Mouse (Mus musculus): ENCODE results near the gene Tomm40. TPM values are rescaled to one million over a fixed set of nuclear protein-coding genes. Genes with fewer than 3 reads are reported as not detected.

Gene Tomm40
- total RNA-seq, 2 experiments from 2014 or later = 59.3 to 63.3 TPM

DNA sequence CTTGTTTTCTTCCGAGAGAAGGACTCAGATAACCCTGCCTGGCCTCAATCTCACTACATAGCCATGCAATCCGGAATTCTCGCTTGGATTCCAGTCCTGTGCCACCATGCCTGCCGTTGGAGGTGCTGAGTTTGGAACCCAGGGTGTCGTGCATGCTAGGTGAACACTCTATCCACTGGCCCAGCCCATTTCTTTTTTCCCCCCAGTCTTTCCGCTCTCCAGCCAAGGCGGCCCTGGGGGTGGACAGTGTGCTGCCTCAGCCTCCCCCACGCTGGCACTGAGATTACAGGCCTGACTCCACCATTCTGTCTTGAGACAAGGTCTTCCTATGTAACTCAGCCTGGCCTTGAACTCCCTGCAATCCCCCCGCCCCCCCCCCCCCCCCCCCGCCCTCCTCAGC lies 30.7 kb upstream of the Tomm40 start:
- no peak for DNase-seq

GRCm38 (mm10) chr7:19744590-19745385 lies 29.6 kb upstream of the Tomm40 start:
- DNase-seq = no peak

GRCm38 (mm10) chr7:19743791-19744190 lies 28.6 kb upstream of the Tomm40 start:
- no peak for DNase-seq

- DNase-seq = no peak
Observed at GRCm38 (mm10) chr7:19742468-19742867, 27.2 kb upstream of the Tomm40 start.

DNA sequence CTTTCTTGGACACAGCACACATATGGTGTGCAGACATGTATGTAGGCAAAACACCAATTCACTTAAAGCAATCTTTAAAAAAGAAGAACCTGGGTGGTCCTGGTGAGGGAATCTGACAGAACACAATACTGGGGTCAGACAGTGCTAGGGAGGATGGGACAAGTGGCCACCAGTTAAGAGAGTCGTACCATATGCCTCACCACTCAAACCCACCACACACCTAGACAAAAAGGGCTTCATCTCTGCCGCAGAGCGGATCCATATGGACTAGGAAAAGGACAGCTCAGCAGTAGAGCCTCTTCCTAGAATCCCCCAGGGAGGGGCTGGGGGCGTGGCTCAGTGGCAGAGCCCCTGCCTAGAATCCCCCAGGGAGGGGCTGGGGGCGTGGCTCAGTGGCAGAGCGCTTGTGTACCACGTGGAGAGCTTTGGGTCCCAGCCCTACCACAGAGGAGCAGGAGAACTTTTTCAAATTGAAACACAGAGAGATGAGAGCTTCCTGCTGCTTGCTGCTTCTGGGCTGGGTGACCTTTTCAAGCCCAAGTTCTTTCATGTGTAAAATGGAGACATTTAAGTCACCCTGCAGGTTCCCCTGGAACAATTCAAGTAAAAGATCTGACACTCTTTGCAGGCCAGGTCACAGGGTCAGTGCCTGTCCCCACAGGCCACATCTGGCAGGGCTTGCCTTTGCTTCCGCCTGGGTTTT lies 26.2 kb upstream of the Tomm40 start:
- DNase-seq = no peak

DNA sequence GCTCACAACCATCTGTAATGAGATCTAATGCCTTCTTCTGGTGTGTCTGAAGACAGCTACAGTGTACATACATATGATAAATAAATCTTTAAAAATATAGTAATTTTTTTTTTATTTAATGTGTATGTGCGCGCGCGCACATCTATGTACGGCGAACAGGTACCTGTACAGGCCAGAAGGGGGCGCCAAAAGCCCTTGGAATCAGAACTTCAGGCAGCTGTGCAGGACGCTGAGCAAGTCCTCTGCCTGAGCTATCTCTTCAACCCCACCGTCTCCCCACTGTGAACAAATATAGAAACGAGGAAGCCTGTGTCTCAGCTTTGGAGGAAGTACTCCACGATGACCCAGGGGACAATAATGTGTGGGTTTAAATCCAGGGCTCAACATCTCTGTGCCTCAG lies 25.0 kb upstream of the Tomm40 start:
- no peak for DNase-seq

DNA sequence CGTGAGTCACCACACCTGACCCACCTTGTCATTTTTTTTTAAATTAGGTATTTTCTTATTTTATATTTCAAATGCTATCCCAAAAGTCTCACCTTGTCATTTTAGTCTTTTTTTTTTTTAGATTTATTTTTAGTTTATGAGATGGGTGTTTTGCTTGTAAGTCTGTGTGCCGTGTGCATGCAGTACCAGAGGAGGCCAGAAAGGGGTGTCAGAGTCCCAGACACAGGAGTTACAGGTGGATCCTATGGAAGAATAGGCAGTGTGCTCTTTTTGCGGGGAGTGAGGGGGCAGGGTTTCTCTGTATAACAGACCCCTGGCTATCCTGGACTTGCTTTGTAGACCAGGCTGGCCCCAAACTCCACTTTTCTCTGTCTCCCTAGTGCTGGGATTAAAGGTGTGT lies 23.5 kb upstream of the Tomm40 start:
- no peak for DNase-seq

- DNase-seq = no peak
Observed at GRCm38 (mm10) chr7:19736389-19737057, 21.3 kb upstream of the Tomm40 start.

GRCm38 (mm10) chr7:19734178-19734666 lies 19.0 kb upstream of the Tomm40 start:
- no peak for DNase-seq

- no peak for DNase-seq
Observed at GRCm38 (mm10) chr7:19726541-19726940, 11.3 kb upstream of the Tomm40 start.

GRCm38 (mm10) chr7:19724167-19724566 lies 8.9 kb upstream of the Tomm40 start:
- DNase-seq = no peak

DNA sequence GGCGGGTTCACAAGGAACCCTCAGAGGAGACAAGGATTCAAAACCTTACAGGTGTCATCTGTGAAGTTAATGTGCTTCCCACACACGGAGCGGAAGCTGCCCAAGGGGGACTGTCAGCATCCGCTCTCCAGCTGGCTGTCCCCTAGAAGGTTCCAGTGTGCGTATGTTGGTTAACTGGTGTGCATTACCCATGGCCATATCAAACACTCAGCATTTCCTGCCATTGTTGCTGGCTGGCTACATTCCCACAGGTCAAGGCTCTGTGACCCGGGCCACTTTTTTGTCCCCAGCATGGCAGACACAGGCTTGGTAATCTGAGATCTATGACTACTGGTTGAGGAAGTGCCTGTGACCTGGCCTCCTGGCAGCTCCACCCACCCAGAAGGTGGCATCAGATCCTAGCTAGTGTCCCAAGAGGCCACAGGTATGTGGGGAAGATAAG lies 7.5 kb upstream of the Tomm40 start:
- DNase-seq = no peak

GRCm38 (mm10) chr7:19719200-19719599 lies 4.0 kb upstream of the Tomm40 start:
- no peak for DNase-seq

DNA sequence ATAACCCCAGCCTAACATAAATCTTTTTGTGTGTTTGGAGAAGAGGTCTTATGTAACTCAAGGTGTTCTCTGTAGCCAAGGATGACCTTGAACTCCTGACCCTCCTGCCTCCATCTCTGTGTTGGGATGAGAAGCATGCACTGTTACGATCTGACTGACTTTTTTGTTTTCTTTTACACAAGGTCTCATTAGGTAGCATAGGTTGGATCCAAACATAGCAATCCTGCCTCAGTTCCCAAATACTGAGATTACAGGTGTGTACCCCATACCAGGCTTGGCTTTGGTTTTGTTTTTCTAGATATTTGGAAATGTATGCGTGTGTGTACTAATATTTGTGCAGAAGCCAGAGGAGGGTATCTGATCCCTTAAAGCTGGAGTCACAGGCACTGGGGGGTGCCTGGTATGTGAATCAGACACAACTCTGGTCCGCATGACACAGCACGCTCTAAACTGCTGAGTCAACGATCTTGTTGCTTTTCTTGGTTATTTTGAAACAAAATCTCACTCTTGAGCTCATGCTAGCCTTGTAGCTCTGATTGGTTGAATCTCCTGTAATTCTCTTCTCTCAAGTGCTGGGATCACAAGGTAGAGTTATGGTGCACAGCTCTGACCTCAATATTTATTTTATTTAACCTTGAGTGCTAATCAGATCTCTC lies 3.2 kb upstream of the Tomm40 start:
- no peak for DNase-seq

DNA sequence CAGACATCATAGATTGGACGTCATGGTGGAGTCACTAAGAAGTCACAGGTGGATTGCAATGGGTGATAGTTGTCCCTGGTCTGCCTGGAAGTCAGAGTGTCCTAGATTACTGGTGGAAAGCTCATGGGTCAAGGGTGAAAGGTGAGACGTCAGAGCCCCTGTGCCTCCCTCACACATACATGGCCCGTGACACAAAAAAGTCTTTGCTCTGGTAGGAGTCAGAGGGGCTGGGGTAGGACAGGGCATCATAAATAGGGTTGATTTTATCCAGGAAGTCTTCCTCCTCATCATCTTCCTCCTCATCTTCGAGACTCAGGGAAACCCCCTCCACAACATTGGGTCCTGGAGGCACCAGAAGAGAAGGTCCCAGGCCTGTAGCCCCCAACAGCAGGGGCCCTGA lies 2.1 kb upstream of the Tomm40 start:
- DNase-seq = no peak

DNA sequence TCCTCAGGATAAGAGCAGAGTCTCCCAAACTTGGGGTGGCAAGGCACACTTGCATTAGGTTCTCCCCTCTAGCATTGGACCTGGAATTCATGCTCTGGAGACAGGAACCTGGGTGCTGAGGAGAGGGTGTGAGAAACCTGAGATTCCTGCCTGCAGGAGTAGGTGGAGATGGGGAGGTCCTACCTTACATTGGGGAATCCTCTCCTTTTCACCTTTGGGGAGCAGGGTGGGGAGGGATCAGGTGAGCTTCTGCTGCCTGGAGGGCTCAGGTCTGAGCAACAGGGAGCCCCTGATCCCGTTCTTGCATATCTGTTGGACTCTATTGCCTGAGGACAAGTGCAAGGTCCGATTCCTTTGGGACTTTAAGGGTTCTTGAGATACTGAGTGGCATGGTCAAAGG lies 1.6 kb upstream of the Tomm40 start:
- no peak for DNase-seq

DNA sequence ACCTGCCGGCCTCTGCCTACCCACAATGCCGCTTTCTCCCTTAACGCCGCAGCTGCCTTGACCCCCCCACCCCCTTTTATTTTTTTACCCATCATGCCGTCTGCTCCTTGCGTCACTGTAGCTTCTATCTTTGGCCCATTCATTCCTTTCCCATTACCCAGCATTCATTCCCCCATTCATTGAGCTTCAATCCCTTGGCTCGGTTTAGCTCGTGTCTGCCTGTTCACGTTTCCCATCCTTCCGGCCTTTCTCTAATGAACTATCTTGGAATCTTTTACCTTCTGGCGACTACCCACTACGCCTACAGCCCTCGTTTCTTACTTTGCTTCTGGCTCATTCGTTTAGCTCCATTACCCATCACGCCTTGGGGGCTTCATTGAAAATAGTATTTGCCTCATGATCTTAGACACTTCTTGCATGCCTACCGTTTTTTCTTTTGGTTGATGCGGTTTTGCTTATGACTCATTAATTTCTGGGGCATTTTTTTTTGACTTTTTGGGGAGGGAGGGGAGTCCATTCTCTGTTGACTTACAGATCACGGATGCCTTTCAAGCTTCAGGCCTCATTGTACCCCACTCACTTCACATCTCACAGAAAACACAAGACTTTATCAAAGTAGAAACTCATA lies 931 bp upstream of the Tomm40 start:
- DNase-seq = no peak

DNA sequence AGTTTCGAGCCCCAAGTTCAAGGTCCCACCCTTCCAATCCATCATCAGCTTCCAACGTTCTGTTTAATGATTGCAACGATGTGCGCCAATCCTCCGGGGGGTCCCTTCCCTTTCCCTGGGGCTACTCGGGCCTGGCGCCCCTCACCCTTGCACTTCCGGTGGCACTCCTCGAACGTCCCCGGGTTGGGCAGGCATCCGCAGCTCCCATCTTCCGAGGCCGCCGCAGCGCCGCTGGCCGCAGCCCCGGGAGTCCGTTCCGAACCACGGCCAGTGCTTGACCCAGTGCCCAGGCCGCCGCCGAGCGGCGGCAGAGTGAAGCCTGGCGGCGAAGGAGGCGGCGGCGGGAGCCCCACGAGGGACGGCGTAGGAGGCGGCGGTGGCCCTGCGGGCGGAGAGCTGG lies 402 bp downstream of the Tomm40 start:
- peak; percentile 45 for DNase-seq

DNA sequence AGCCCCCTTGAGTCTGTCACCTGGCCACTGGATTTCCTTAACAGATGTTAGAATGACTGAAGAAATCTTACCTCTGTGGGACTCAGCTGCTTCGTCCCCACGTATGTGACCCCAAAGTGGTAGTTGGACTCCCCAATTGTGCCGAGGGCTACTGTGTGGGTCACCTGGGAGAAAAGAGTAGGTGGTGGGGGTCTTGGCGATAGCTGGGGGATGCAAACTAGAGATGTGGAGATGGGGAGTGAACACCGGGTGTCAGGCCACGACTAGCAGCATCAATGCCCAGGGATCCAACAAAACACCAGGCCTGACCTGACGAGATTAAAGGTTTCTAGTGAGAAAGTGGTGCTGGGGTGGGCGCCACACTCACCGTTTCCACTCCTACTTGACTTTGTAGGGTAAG lies 1.6 kb downstream of the Tomm40 start:
- DNase-seq = no peak

GRCm38 (mm10) chr7:19713196-19713595 lies 2.0 kb downstream of the Tomm40 start:
- DNase-seq = no peak

GRCm38 (mm10) chr7:19712414-19712813 lies 2.8 kb downstream of the Tomm40 start:
- no peak for DNase-seq

DNA sequence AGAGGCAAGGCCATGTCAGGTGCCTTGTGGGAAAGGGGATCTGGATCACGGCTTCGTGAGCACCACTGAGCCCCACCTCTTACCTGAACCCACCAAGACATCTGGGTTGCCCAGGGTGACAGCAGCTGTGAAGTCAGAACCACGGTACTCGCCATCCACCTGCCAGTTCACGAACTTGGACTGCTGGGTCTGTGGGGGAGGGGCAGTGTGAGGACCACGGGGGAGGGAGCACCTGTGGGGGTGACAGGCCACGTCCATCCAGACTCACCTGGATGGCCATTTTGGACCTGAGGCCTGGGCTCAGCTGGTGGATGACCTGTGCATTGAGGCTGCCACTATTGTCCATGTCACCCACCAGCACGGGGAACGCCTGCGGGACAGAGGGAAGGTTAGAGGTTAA lies 4.6 kb downstream of the Tomm40 start:
- DNase-seq = no peak

Measured in gastrocnemius, postnatal 10 days (tissue).